Mouse (Mus musculus) lung, adult 2 months (tissue): ENCODE results near the gene Snx22.

Source experiments
- CTCF ChIP-seq: fragments of 200-500 bp; IDR thresholded peaks from 2 replicates; pipeline ENCODE4 v1.5.1; 2011; ENCODE audit warnings: mild to moderate bottlenecking, low read length, control low read depth; ENCODE audit not compliant: insufficient read depth
- POLR2A ChIP-seq: fragments of 200-500 bp; IDR thresholded peaks from 2 replicates; pipeline ENCODE4 v1.6.1; 2011; ENCODE audit warnings: low read depth, mild to moderate bottlenecking, control low read depth, low read length, borderline replicate concordance; ENCODE audit errors: extremely low read depth

GRCm38 (mm10) chr9:66038581-66038980 is 30.9 kb downstream of the Snx22 start:
- TF ChIP-seq CTCF (no peak), POLR2A (no peak)
